Mouse (Mus musculus): ENCODE measurements around the gene Git2.

DNA sequence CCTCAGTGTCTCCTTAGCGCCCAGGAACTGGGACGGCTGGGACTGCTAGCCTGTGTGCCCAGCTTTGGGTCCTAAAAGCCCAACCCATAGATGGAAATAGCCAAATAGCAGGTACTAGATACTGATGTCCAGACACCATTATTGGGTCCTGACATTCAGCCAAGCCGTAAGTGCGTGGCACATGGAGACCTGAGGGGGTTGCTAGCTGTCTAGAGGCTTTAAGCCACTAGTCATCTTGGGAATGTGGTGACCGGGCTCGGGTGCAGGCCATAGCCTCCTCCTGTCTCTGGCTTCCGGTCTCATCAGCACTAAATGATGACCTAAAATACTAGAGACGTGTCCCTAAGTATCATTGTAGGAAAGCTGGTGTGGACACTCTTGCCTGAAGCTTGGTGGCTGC is 57.4 kb downstream of the Git2 start:
- TF ChIP-seq CTCF (IDR thresholded peaks at IDR 0.05; ENCODE audit: insufficient read depth, low read depth, low read length) (no peak), POLR2A (IDR thresholded peaks at IDR 0.05; ENCODE audit: insufficient read depth, low read depth, low read length) (no peak)

Data from olfactory bulb, adult 2 months (tissue).